Mouse (Mus musculus): ENCODE measurements around the gene Jakmip3. TPM values are rescaled to one million over a fixed set of nuclear protein-coding genes. Genes with fewer than 3 reads are reported as not detected.
A peak's percentile ranks its signal among the peaks of the same experiment; 100 is the strongest.

The Jakmip3 gene
- total RNA-seq (2012; rRNA removed): 0.09 and 0.11 TPM in 2 replicates

- H3K9me3 ChIP-seq (ENCODE audit: control insufficient read depth, insufficient read depth, low read depth, low read length): no peaks in the 10 kb centered on the region
- no peak within 1 kb of the TSS for H3K27ac ChIP-seq (ENCODE audit: insufficient read depth, low read depth, low read length, poor library complexity, severe bottlenecking)
- no peak for TF ChIP-seq CHD2 (IDR thresholded peaks at IDR 0.05; ENCODE audit: low read depth, low read length)
- TF ChIP-seq ZC3H11A (IDR thresholded peaks at IDR 0.05; ENCODE audit: borderline replicate concordance, low read depth, low read length): no peak
- TF ChIP-seq HCFC1 (IDR thresholded peaks at IDR 0.05; ENCODE audit: borderline replicate concordance, insufficient read depth, low read length): no peak
- no peak for TF ChIP-seq MAFK (IDR thresholded peaks at IDR 0.05; ENCODE audit: insufficient read depth, low read depth, low read length)
- TF ChIP-seq ZNF384 (IDR thresholded peaks at IDR 0.05; ENCODE audit: low read depth, low read length): no peak
- H3K4me1 ChIP-seq (ENCODE audit: control insufficient read depth in 2 of 2, insufficient read depth in 2 of 2, low read length in 2 of 2, poor library complexity in 1 of 2): no peaks in the 10 kb centered on the region; a peak in 1 of 4 replicates
- H3K9ac ChIP-seq (ENCODE audit: insufficient read depth, low read depth, low read length, poor library complexity, severe bottlenecking): peak within 1 kb of the TSS; percentile 22
- peak within 1 kb of the TSS; percentile 74 to 76 for H3K4me3 ChIP-seq (ENCODE audit: insufficient read depth in 1 of 2, low read depth in 1 of 2, low read length in 2 of 2, poor library complexity in 1 of 2, severe bottlenecking in 1 of 2)
- no peaks in the 10 kb centered on the region for H3K36me3 ChIP-seq (ENCODE audit: control insufficient read depth, insufficient read depth, low read length, poor library complexity, severe bottlenecking)
- in situ Hi-C loops (cut with MboI; ENCODE audit: low sequenced_read_pairs in 2 of 2, unreplicated experiment in 2 of 2): no loop called here
- DNase-seq (ENCODE audit: low read depth, low spot score): no peak
These were observed at the start of gene Jakmip3 for GRCm38 (mm10) chr7:138940612-138941461. TSS of gene Jakmip3 (plus strand) at chr7:138940730.

GRCm38 (mm10) chr7:138898122-138898521 is 42.4 kb upstream of the Jakmip3 start:
- H3K36me3 ChIP-seq (ENCODE audit: control insufficient read depth, insufficient read depth, low read length, poor library complexity, severe bottlenecking): peaks cover 14% of the 10 kb centered on the region
- no peak for DNase-seq (ENCODE audit: low read depth, low spot score)
- H3K27ac ChIP-seq (ENCODE audit: insufficient read depth, low read depth, low read length, poor library complexity, severe bottlenecking): no peak overlapping the region
- no peaks in the 10 kb centered on the region for H3K9me3 ChIP-seq (ENCODE audit: control insufficient read depth, insufficient read depth, low read depth, low read length)
- H3K4me1 ChIP-seq (ENCODE audit: control insufficient read depth in 2 of 2, insufficient read depth in 2 of 2, low read length in 2 of 2, poor library complexity in 1 of 2): peaks cover 2 to 4% of the 10 kb centered on the region in 2 experiments; a peak in 1 of 4 replicates
- H3K4me3 ChIP-seq (ENCODE audit: insufficient read depth in 1 of 2, low read depth in 1 of 2, low read length in 2 of 2, poor library complexity in 1 of 2, severe bottlenecking in 1 of 2): no peak overlapping the region
- no peak for TF ChIP-seq MAFK (IDR thresholded peaks at IDR 0.05; ENCODE audit: insufficient read depth, low read depth, low read length)
- no peak for TF ChIP-seq ZNF384 (IDR thresholded peaks at IDR 0.05; ENCODE audit: low read depth, low read length)
- no peak for TF ChIP-seq CHD2 (IDR thresholded peaks at IDR 0.05; ENCODE audit: low read depth, low read length)
- TF ChIP-seq HCFC1 (IDR thresholded peaks at IDR 0.05; ENCODE audit: borderline replicate concordance, insufficient read depth, low read length): no peak
- no peak for TF ChIP-seq ZC3H11A (IDR thresholded peaks at IDR 0.05; ENCODE audit: borderline replicate concordance, low read depth, low read length)
- in situ Hi-C loops (cut with MboI; ENCODE audit: low sequenced_read_pairs in 2 of 2, unreplicated experiment in 2 of 2): no loop called here
- H3K9ac ChIP-seq (ENCODE audit: insufficient read depth, low read depth, low read length, poor library complexity, severe bottlenecking): no peak overlapping the region

GRCm38 (mm10) chr7:138898743-138899142 is 41.8 kb upstream of the Jakmip3 start:
- Histone ChIP-seq H3K9me3 (ENCODE audit: control insufficient read depth, insufficient read depth, low read depth, low read length) (no peaks in the 10 kb centered on the region), H3K9ac (ENCODE audit: insufficient read depth, low read depth, low read length, poor library complexity, severe bottlenecking) (no peak overlapping the region), H3K4me3 (ENCODE audit: insufficient read depth in 1 of 2, low read depth in 1 of 2, low read length in 2 of 2, poor library complexity in 1 of 2, severe bottlenecking in 1 of 2) (no peak overlapping the region), H3K36me3 (ENCODE audit: control insufficient read depth, insufficient read depth, low read length, poor library complexity, severe bottlenecking) (peaks cover 10% of the 10 kb centered on the region), H3K4me1 (ENCODE audit: control insufficient read depth in 2 of 2, insufficient read depth in 2 of 2, low read length in 2 of 2, poor library complexity in 1 of 2) (peaks cover 2 to 5% of the 10 kb centered on the region in 2 experiments; a peak in 1 of 4 replicates), H3K27ac (ENCODE audit: insufficient read depth, low read depth, low read length, poor library complexity, severe bottlenecking) (no peak overlapping the region)
- TF ChIP-seq MAFK (IDR thresholded peaks at IDR 0.05; ENCODE audit: insufficient read depth, low read depth, low read length) (no peak), CHD2 (IDR thresholded peaks at IDR 0.05; ENCODE audit: low read depth, low read length) (no peak), ZNF384 (IDR thresholded peaks at IDR 0.05; ENCODE audit: low read depth, low read length) (no peak), ZC3H11A (IDR thresholded peaks at IDR 0.05; ENCODE audit: borderline replicate concordance, low read depth, low read length) (no peak), HCFC1 (IDR thresholded peaks at IDR 0.05; ENCODE audit: borderline replicate concordance, insufficient read depth, low read length) (no peak)
- in situ Hi-C loops (cut with MboI; ENCODE audit: low sequenced_read_pairs in 2 of 2, unreplicated experiment in 2 of 2): no loop called here
- DNase-seq (ENCODE audit: low read depth, low spot score): no peak

- no peak for TF ChIP-seq MAFK (IDR thresholded peaks at IDR 0.05; ENCODE audit: insufficient read depth, low read depth, low read length)
- no peak for TF ChIP-seq ZC3H11A (IDR thresholded peaks at IDR 0.05; ENCODE audit: borderline replicate concordance, low read depth, low read length)
- no peak for TF ChIP-seq HCFC1 (IDR thresholded peaks at IDR 0.05; ENCODE audit: borderline replicate concordance, insufficient read depth, low read length)
- TF ChIP-seq CHD2 (IDR thresholded peaks at IDR 0.05; ENCODE audit: low read depth, low read length): no peak
- TF ChIP-seq ZNF384 (IDR thresholded peaks at IDR 0.05; ENCODE audit: low read depth, low read length): no peak
- Histone ChIP-seq H3K4me3 (ENCODE audit: insufficient read depth in 1 of 2, low read depth in 1 of 2, low read length in 2 of 2, poor library complexity in 1 of 2, severe bottlenecking in 1 of 2) (no peak overlapping the region), H3K9ac (ENCODE audit: insufficient read depth, low read depth, low read length, poor library complexity, severe bottlenecking) (no peak overlapping the region), H3K36me3 (ENCODE audit: control insufficient read depth, insufficient read depth, low read length, poor library complexity, severe bottlenecking) (no peaks in the 10 kb centered on the region), H3K27ac (ENCODE audit: insufficient read depth, low read depth, low read length, poor library complexity, severe bottlenecking) (no peak overlapping the region), H3K9me3 (ENCODE audit: control insufficient read depth, insufficient read depth, low read depth, low read length) (no peaks in the 10 kb centered on the region), H3K4me1 (ENCODE audit: control insufficient read depth in 2 of 2, insufficient read depth in 2 of 2, low read length in 2 of 2, poor library complexity in 1 of 2) (peaks cover 4 to 10% of the 10 kb centered on the region in 2 experiments; a peak in 2 of 4 replicates)
- in situ Hi-C loops (cut with MboI; ENCODE audit: low sequenced_read_pairs in 2 of 2, unreplicated experiment in 2 of 2): no loop called here
- no peak for DNase-seq (ENCODE audit: low read depth, low spot score)
These were observed 36.6 kb upstream of the Jakmip3 start for GRCm38 (mm10) chr7:138903886-138904435.
